Mouse (Mus musculus) liver, embryonic 11.5 days (tissue): ENCODE results near the gene Tomm7. TPM values are rescaled to one million over a fixed set of nuclear protein-coding genes. Genes with fewer than 3 reads are reported as not detected.

ENCODE experiments used
- ATAC-seq: fragments of 200-750 bp; cut with Nextera tagmentation; replicated peaks from 2 replicates; pipeline ENCODE4 v1.8.0; 2017; ENCODE audit warnings: moderate number of reproducible peaks, mild to moderate bottlenecking, moderate TSS enrichment, moderate library complexity; ENCODE audit not compliant: low FRiP score
- DNase-seq: peaks from one replicate; pipeline ENCODE4 v3.0.0-alpha.2; 2017; ENCODE audit warnings: low spot score
- H3K27ac ChIP-seq: fragments of 300-500 bp; sonication (generic); 2 replicates; pipeline ENCODE4 v1.5.1; 2014; ENCODE audit warnings: mild to moderate bottlenecking, low read depth, low read length, control low read depth
- H3K27me3 ChIP-seq: fragments of 300-500 bp; sonication (generic); replicated peaks from 2 replicates; pipeline ENCODE4 v1.6.1; 2014; ENCODE audit warnings: low read length, mixed read lengths; ENCODE audit not compliant: control insufficient read depth, insufficient read depth
- H3K36me3 ChIP-seq: fragments of 300-500 bp; sonication (generic); 2 replicates; pipeline ENCODE4 v1.6.1; 2014; ENCODE audit warnings: mild to moderate bottlenecking, low read length, moderate library complexity, mixed read lengths; ENCODE audit not compliant: control insufficient read depth, insufficient read depth
- H3K4me1 ChIP-seq: fragments of 300-500 bp; sonication (generic); replicated peaks from 2 replicates; pipeline ENCODE4 v1.6.1; 2014; ENCODE audit warnings: low read length, mixed read lengths; ENCODE audit not compliant: control insufficient read depth, insufficient read depth
- H3K4me2 ChIP-seq: fragments of 300-500 bp; sonication (generic); 2 replicates; pipeline ENCODE4 v1.6.1; 2014; ENCODE audit warnings: mild to moderate bottlenecking, control low read depth, moderate library complexity
- H3K4me3 ChIP-seq: fragments of 300-500 bp; sonication (generic); 2 replicates; pipeline ENCODE4 v1.5.1; 2014; ENCODE audit warnings: low read depth, low read length, control low read depth
- H3K9ac ChIP-seq: fragments of 300-500 bp; sonication (generic); 2 replicates; pipeline ENCODE4 v1.6.1; 2014; ENCODE audit warnings: low read depth, low read length, control low read depth
- H3K9me3 ChIP-seq: fragments of 300-500 bp; sonication (generic); 2 replicates; pipeline ENCODE4 v1.6.1; 2016; ENCODE audit warnings: low read length, inconsistent platforms, mixed read lengths; ENCODE audit not compliant: control insufficient read depth
- WGBS: fragments of 180-500 bp; shearing (Covaris S2); extraction: QIAGEN DNeasy Blood & Tissue Kit; methylation state at CpG from one replicate; pipeline ENCODE4 v1.1.7; 2014; 5-methylcytosine and 5-hydroxymethylcytosine counted together
- polyA plus RNA-seq: library from polyadenylated mRNA; unstranded; fragments of >200 nt; fragmentation: Nextera tagmentation; extraction: Ambion mirVana; gene quantifications from 2 replicates; pipeline ENCODE4 v1.2.1, GENCODE M21; 2014

The Tomm7 gene
- polyA plus RNA-seq, 1 experiment from 2014 or later, result 149 TPM

DNA sequence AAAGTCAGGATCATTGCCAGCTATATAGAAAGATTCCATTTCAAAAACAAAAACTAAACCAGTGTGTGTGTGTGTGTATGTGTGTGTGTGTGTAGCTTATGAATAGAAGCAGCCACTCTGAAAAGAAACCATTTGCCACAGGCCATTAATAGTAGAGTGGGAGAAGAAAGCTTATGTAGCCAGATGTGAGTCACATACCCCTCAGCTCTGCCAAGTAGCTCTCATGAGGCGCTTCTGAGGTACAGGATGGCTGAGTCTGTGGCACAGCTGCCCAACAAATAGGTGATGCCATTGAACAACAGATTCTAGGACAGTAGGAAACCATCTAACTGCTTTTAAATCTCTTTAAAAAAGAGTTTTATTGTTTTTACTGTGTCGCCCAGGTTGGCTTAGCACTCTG is 51.2 kb downstream of the Tomm7 start:
- no peak overlapping the region for H3K4me3 ChIP-seq
- no peak for ATAC-seq
- H3K4me1 ChIP-seq, result peaks cover 3% of the 10 kb centered on the region; the same call in 1 of the 2 replicates
- no peak overlapping the region for H3K4me2 ChIP-seq
- H3K36me3 ChIP-seq, result peaks cover 15% of the 10 kb centered on the region; the same call in 1 of the 2 replicates
- WGBS, result 90% methylated on average over 2 of the region's 2 CpGs
- no peaks in the 10 kb centered on the region for H3K9me3 ChIP-seq
- DNase-seq, result no peak
- H3K27me3 ChIP-seq, result no peaks in the 10 kb centered on the region
- H3K9ac ChIP-seq, result no peak overlapping the region
- H3K27ac ChIP-seq, result no peak overlapping the region

DNA sequence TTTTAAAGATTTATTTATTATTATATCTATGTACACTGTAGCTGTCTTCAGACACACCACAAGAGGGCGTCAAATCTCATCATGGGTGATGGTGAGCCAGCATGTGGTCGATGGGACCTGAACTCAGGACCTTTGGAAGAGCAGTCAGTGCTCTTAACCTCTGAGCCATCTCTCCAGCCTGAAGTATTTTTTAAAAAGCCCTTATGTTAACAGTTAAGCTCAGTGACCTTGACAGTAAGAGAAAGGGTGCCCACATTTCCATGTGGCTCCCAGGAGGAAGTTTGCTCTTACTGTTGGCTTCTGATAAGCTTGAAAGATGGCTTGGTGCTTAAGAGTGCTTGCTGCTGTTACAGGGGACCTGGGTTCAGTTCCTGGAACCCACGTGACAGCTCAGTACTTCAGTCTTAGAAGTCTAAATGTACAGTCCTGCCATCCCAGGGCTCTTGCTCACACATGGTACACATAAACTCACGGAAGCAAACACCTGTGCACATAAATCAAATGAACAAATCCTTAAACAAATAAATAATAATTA is 54.8 kb downstream of the Tomm7 start:
- WGBS, result 60% methylated on average over 4 of the region's 4 CpGs
- peak overlapping the region; percentile 95 for H3K4me3 ChIP-seq
- no peak for DNase-seq
- peak overlapping the region; percentile 65 for H3K27ac ChIP-seq
- peak overlapping the region; percentile 97; the same call in 1 of the 2 replicates for H3K9ac ChIP-seq
- H3K4me1 ChIP-seq, result peaks cover 3% of the 10 kb centered on the region; the same call in 1 of the 2 replicates
- peak; percentile 58 for ATAC-seq
- no peaks in the 10 kb centered on the region for H3K27me3 ChIP-seq
- 0 out of 2 replicates have a peak, but pooled peaks cover 3% of the 10 kb centered on the region for H3K36me3 ChIP-seq
- no peaks in the 10 kb centered on the region for H3K9me3 ChIP-seq
- peak overlapping the region; percentile 79 for H3K4me2 ChIP-seq

Other genes starting within 250 kb of the Tomm7 start
- 20.7 and 20.8 TPM in 2 replicates for gene Srpk2, start 159.5 kb downstream of the Tomm7 start, polyA plus RNA-seq
- 54.3 and 56.3 TPM in 2 replicates for gene Pus7, start 60.5 kb downstream of the Tomm7 start, polyA plus RNA-seq
- gene Rint1, start 56.5 kb downstream of the Tomm7 start, polyA plus RNA-seq, result 38.6 and 41.1 TPM in 2 replicates
- 39.6 and 48.3 TPM in 2 replicates for gene Fam126a, start 186.5 kb upstream of the Tomm7 start, polyA plus RNA-seq